Mouse (Mus musculus): ENCODE data around the gene Ackr4. TPM values are rescaled to one million over a fixed set of nuclear protein-coding genes. Genes with fewer than 3 reads are reported as not detected.

The Ackr4 gene
- total and polyA plus RNA-seq, 3 experiments: 0.33 TPM; not detected in 2

- H3K9me3 ChIP-seq (replicated peaks): no peaks in the 10 kb centered on the region
- peaks cover 36% of the 10 kb centered on the region for H3K36me3 ChIP-seq (replicated peaks)
- DNase-seq (ENCODE audit: low spot score) (peak; percentile 70), ATAC-seq (ENCODE audit: extremely low read depth, insufficient number of reproducible peaks, low FRiP score, poor library complexity, severe bottlenecking) (peak; percentile 43; the same call in 1 of the 2 replicates)
- peak within 1 kb of the TSS; percentile 97 for H3K4me3 ChIP-seq (ENCODE audit: low read depth, low read length)
- peaks cover 21% of the 10 kb centered on the region for H3K4me1 ChIP-seq (ENCODE audit: insufficient read depth, low read depth, low read length)
- TF ChIP-seq CTCF (IDR thresholded peaks at IDR 0.05; ENCODE audit: low read depth, low read length): no peak
- no peak for TF ChIP-seq POLR2AphosphoS5 (IDR thresholded peaks at IDR 0.05; ENCODE audit: insufficient replicate concordance, low read depth, low read length)
- no peak for TF ChIP-seq TAL1 (conservative IDR thresholded peaks at IDR 0.05; ENCODE audit: low read depth, low read length)
- TF ChIP-seq GATA1 (IDR thresholded peaks at IDR 0.05; ENCODE audit: borderline replicate concordance, low read length): no peak
- TF ChIP-seq GATA2 (IDR thresholded peaks at IDR 0.05; ENCODE audit: borderline replicate concordance, low read depth, low read length): no peak
- H3K27me3 ChIP-seq (ENCODE audit: insufficient read depth, low read length): no peaks in the 10 kb centered on the region
Measured at GRCm38 (mm10) chr9:104062430-104063243, 64.1 kb downstream of the Ackr4 start, which contains the start of gene Uba5. TSS of gene Uba5 (minus strand) at chr9:104063134.

DNA sequence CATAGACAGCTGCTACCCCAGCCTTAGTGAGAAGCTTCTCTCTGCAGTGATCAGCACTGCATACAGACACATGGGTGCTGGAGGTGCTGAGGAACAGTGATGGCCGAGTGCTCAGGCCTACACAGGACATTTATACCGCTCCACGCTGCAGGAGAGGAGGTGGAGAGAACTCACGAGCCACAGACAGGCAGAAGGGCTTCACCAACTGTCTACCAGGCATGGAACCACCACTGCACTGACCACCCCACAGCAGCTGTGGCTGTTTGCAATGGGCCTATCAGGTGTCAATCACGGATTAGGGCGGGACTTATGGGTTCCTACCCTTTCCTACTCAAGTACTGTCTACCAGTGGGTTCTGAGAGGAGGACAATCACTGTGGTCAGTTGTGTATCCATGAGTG, 75.7 kb downstream of the Ackr4 start:
- Histone ChIP-seq H3K27me3 (ENCODE audit: insufficient read depth, low read length) (no peaks in the 10 kb centered on the region), H3K9me3 (replicated peaks) (no peaks in the 10 kb centered on the region), H3K4me1 (ENCODE audit: insufficient read depth, low read depth, low read length) (no peaks in the 10 kb centered on the region; the same call in 1 of the 2 replicates), H3K36me3 (replicated peaks) (peaks cover 92% of the 10 kb centered on the region), H3K4me3 (ENCODE audit: low read depth, low read length) (no peak overlapping the region)
- TF ChIP-seq CTCF (IDR thresholded peaks at IDR 0.05; ENCODE audit: low read depth, low read length): no peak
- no peak for TF ChIP-seq POLR2AphosphoS5 (IDR thresholded peaks at IDR 0.05; ENCODE audit: insufficient replicate concordance, low read depth, low read length)
- TF ChIP-seq TAL1 (conservative IDR thresholded peaks at IDR 0.05; ENCODE audit: low read depth, low read length): no peak
- TF ChIP-seq GATA1 (IDR thresholded peaks at IDR 0.05; ENCODE audit: borderline replicate concordance, low read length): no peak
- TF ChIP-seq GATA2 (IDR thresholded peaks at IDR 0.05; ENCODE audit: borderline replicate concordance, low read depth, low read length): no peak
- no peak for ATAC-seq (ENCODE audit: extremely low read depth, insufficient number of reproducible peaks, low FRiP score, poor library complexity, severe bottlenecking)
- DNase-seq (ENCODE audit: low spot score): no peak

GRCm38 (mm10) chr9:104043676-104044075, 83.1 kb downstream of the Ackr4 start:
- H3K27me3 ChIP-seq (ENCODE audit: insufficient read depth, low read length): peaks cover 2% of the 10 kb centered on the region; the same call in 1 of the 2 replicates
- H3K4me1 ChIP-seq (ENCODE audit: insufficient read depth, low read depth, low read length): no peaks in the 10 kb centered on the region
- ATAC-seq (ENCODE audit: extremely low read depth, insufficient number of reproducible peaks, low FRiP score, poor library complexity, severe bottlenecking) (no peak), DNase-seq (ENCODE audit: low spot score) (no peak)
- H3K4me3 ChIP-seq (ENCODE audit: low read depth, low read length): no peak overlapping the region
- peaks cover 28% of the 10 kb centered on the region for H3K36me3 ChIP-seq (replicated peaks)
- H3K9me3 ChIP-seq (replicated peaks): no peaks in the 10 kb centered on the region
- TF ChIP-seq GATA2 (IDR thresholded peaks at IDR 0.05; ENCODE audit: borderline replicate concordance, low read depth, low read length) (no peak), POLR2AphosphoS5 (IDR thresholded peaks at IDR 0.05; ENCODE audit: insufficient replicate concordance, low read depth, low read length) (no peak), GATA1 (IDR thresholded peaks at IDR 0.05; ENCODE audit: borderline replicate concordance, low read length) (no peak), TAL1 (conservative IDR thresholded peaks at IDR 0.05; ENCODE audit: low read depth, low read length) (no peak), CTCF (IDR thresholded peaks at IDR 0.05; ENCODE audit: low read depth, low read length) (no peak)

GRCm38 (mm10) chr9:104040362-104040761, 86.4 kb downstream of the Ackr4 start, which contains the start of gene Gm28305:
TSS of gene Gm28305 (plus strand) at chr9:104040662.
- TF ChIP-seq GATA1 (IDR thresholded peaks at IDR 0.05; ENCODE audit: borderline replicate concordance, low read length): no peak
- TF ChIP-seq CTCF (IDR thresholded peaks at IDR 0.05; ENCODE audit: low read depth, low read length): no peak
- no peak for TF ChIP-seq TAL1 (conservative IDR thresholded peaks at IDR 0.05; ENCODE audit: low read depth, low read length)
- no peak for TF ChIP-seq POLR2AphosphoS5 (IDR thresholded peaks at IDR 0.05; ENCODE audit: insufficient replicate concordance, low read depth, low read length)
- no peak for TF ChIP-seq GATA2 (IDR thresholded peaks at IDR 0.05; ENCODE audit: borderline replicate concordance, low read depth, low read length)

GRCm38 (mm10) chr9:104039742-104040141, 87.0 kb downstream of the Ackr4 start:
- 0 out of 2 replicates have a peak, but pooled peaks cover 4% of the 10 kb centered on the region for H3K4me1 ChIP-seq (ENCODE audit: insufficient read depth, low read depth, low read length)
- DNase-seq (ENCODE audit: low spot score) (no peak), ATAC-seq (ENCODE audit: extremely low read depth, insufficient number of reproducible peaks, low FRiP score, poor library complexity, severe bottlenecking) (no peak)
- no peaks in the 10 kb centered on the region for H3K36me3 ChIP-seq (replicated peaks)
- H3K27me3 ChIP-seq (ENCODE audit: insufficient read depth, low read length): peaks cover 2% of the 10 kb centered on the region; the same call in 1 of the 2 replicates
- TF ChIP-seq CTCF (IDR thresholded peaks at IDR 0.05; ENCODE audit: low read depth, low read length): no peak
- TF ChIP-seq POLR2AphosphoS5 (IDR thresholded peaks at IDR 0.05; ENCODE audit: insufficient replicate concordance, low read depth, low read length): no peak
- TF ChIP-seq GATA2 (IDR thresholded peaks at IDR 0.05; ENCODE audit: borderline replicate concordance, low read depth, low read length): no peak
- TF ChIP-seq GATA1 (IDR thresholded peaks at IDR 0.05; ENCODE audit: borderline replicate concordance, low read length): no peak
- no peak for TF ChIP-seq TAL1 (conservative IDR thresholded peaks at IDR 0.05; ENCODE audit: low read depth, low read length)
- no peaks in the 10 kb centered on the region for H3K9me3 ChIP-seq (replicated peaks)
- H3K4me3 ChIP-seq (ENCODE audit: low read depth, low read length): no peak overlapping the region

More at GRCm38 (mm10) chr9:104040362-104040761, 86.4 kb downstream of the Ackr4 start, which contains the start of gene Gm28305:
- no peaks in the 10 kb centered on the region for H3K9me3 ChIP-seq (replicated peaks)
- ATAC-seq (ENCODE audit: extremely low read depth, insufficient number of reproducible peaks, low FRiP score, poor library complexity, severe bottlenecking): no peak
- 0 out of 2 replicates have a peak, but pooled peaks cover 3% of the 10 kb centered on the region for H3K4me1 ChIP-seq (ENCODE audit: insufficient read depth, low read depth, low read length)
- peaks cover 2% of the 10 kb centered on the region for H3K36me3 ChIP-seq (replicated peaks)
- H3K27me3 ChIP-seq (ENCODE audit: insufficient read depth, low read length): peaks cover 2% of the 10 kb centered on the region; the same call in 1 of the 2 replicates
- H3K4me3 ChIP-seq (ENCODE audit: low read depth, low read length): no peak within 1 kb of the TSS
- DNase-seq (ENCODE audit: low spot score): no peak
